Mouse (Mus musculus): ENCODE measurements at regions not wholly inside any gene's neighbourhood (a gene's known extent, or its start where the extent isn't known, plus 50 kb on each side); places are given as distances from the start of the nearest gene placed in this dataset.

DNA sequence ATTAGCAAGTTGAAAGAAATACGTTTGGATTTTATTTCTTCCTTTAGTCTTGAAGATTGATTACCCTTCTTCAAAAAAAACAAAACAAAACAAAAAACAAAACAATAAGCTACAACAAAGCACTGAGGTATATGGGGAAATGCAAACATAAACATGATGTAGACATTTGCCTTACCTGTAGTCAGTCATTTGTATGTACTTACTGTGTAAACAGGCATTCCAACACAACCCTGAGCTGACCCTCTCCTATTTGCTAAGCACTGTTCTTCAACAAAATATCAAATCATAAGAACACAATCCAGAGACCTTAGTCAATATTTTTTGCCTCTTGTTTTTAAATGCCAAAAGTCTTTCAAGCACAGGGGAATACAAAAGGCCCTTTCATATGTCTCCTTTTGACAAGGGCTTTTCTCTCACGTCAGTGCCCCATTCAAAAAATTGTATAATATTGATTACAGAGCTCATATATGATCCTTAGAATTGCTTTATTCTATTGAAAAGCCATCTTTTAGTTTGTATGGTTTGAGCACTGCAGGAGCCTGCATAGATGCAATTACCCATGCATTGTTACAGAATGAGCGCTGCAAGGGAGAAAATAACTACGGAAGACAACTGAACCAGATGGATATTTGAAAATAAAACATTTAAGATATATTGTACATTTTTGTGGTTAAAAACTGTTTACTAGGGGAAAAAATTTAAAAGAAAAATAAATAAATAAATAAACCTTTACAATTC is 326.2 kb downstream of the Csnka2ip start:
- Histone ChIP-seq H3K4me1 (no peaks in the 10 kb centered on the region), H3K9me3 (no peaks in the 10 kb centered on the region), H3K36me3 (no peaks in the 10 kb centered on the region), H3K4me2 (no peak overlapping the region), H3K27me3 (no peaks in the 10 kb centered on the region), H3K9ac (no peak overlapping the region), H3K4me3 (no peak overlapping the region), H3K27ac (no peak overlapping the region)
- ATAC-seq (ENCODE audit: borderline replicate concordance, extremely low read depth, low FRiP score, low TSS enrichment), result no peak
- WGBS, result 78% methylated on average over 4 of the region's 4 CpGs

DNA sequence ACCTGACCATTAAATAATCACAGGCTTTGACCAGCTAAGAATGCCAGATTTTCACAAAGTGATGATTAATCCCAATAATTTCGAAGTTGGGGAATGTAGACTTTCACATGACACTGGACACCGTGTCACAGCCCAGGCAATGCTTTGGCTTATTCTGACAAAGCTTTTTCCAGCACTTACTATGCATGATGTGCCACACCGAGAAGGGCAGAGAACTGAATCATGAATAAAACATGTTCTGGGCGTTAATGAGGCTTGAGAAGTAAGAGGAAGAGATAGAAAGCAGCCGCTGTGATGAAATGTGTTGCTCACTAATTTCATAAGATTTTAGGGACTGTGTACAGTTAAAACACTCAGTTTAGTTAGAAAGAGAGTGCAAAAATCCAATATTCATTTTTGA is 326.8 kb downstream of the Csnka2ip start:
- WGBS, result 72% methylated on average over 5 of the region's 5 CpGs
- Histone ChIP-seq H3K9me3 (no peaks in the 10 kb centered on the region), H3K9ac (no peak overlapping the region), H3K4me3 (no peak overlapping the region), H3K36me3 (no peaks in the 10 kb centered on the region), H3K4me2 (no peak overlapping the region), H3K27ac (no peak overlapping the region), H3K4me1 (no peaks in the 10 kb centered on the region), H3K27me3 (no peaks in the 10 kb centered on the region)
- ATAC-seq (ENCODE audit: borderline replicate concordance, extremely low read depth, low FRiP score, low TSS enrichment), result no peak

DNA sequence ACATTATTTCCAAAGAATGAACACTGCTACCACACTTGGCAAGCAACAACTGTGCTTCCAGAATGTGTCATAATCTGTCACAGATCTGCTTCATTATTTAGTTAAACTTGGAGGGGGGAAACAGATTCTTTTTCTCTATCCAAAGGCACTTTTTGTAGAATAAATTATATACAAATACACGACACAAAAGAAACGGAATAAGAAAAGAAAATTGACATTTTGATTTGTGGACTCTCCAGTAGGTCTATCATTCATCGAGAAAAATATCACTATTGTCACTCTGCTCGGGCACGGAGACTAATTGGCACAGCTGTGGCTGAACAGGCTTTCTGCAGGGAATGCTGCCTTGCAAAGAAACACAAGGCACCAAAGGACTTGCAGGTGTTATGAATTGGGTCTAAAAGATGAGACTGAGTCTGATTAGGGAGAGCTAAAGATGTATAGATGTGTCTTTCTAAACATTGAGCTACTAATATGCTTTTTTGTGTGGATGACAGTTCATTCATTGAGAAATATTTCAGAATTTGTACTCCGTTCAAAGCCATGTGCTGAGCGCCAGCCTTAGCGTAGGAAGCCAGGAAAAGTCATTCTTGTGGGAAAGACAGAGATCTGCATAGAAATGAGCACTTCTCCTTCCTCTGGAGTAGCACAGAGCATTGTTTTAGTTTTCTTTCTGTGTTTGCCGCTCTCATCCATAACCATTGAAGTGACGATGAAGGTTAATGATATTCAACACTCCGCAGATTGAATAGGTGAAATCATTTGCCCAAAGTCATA is 337.1 kb downstream of the Csnka2ip start:
- no peak overlapping the region for H3K27ac ChIP-seq
- no peaks in the 10 kb centered on the region for H3K4me1 ChIP-seq
- H3K36me3 ChIP-seq, result no peaks in the 10 kb centered on the region
- H3K9ac ChIP-seq, result no peak overlapping the region
- ATAC-seq (ENCODE audit: borderline replicate concordance, extremely low read depth, low FRiP score, low TSS enrichment), result no peak
- H3K27me3 ChIP-seq, result no peaks in the 10 kb centered on the region
- 72% methylated on average over 11 of the region's 11 CpGs for WGBS
- H3K9me3 ChIP-seq, result no peaks in the 10 kb centered on the region
- no peak overlapping the region for H3K4me3 ChIP-seq
- no peak overlapping the region for H3K4me2 ChIP-seq

DNA sequence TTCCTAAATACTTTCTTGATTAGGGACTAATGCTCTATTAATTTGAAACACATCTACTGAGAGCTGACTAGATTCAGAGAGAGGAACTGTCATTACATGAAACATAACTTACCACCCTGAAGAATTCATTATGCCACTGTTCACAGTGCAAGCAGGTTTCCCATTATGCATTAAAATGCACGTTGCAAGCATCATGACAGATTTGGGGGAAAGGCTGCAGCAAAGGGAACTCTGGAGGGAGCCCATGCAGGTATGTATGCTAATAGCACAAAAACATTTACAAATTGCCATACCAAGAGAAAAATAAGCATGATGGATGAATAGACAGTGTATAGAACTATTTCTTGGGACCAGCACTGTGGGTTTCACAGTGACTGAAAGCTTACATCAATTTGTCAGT is 351.1 kb downstream of the Csnka2ip start:
- Histone ChIP-seq H3K27ac (no peak overlapping the region), H3K27me3 (no peaks in the 10 kb centered on the region), H3K4me1 (no peaks in the 10 kb centered on the region), H3K4me2 (no peak overlapping the region), H3K9me3 (no peaks in the 10 kb centered on the region), H3K9ac (no peak overlapping the region), H3K4me3 (no peak overlapping the region), H3K36me3 (no peaks in the 10 kb centered on the region)
- 61% methylated on average over 1 of the region's 1 CpGs for WGBS
- ATAC-seq (ENCODE audit: borderline replicate concordance, extremely low read depth, low FRiP score, low TSS enrichment), result no peak

DNA sequence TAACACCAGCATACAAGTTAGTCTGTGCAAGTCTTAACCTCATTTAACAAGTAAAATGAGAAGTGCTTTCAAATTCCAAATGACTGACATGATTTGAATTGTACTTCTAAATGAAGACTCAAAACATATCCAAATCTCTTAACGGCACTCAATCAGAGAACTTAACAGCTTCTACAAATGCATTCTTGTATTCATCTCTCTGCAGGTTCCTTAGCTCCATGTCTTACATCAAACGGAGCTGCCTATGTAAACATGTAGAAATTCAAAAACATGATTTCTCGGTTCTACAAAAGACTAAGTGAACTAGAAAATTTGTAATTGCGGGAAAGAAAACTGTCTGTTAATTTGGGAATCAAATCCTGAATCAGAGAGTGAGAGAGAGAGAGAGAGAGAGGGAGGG is 353.5 kb downstream of the Csnka2ip start:
- no peak overlapping the region for H3K4me3 ChIP-seq
- H3K36me3 ChIP-seq, result no peaks in the 10 kb centered on the region
- no peak for ATAC-seq (ENCODE audit: borderline replicate concordance, extremely low read depth, low FRiP score, low TSS enrichment)
- no peak overlapping the region for H3K27ac ChIP-seq
- no peaks in the 10 kb centered on the region for H3K4me1 ChIP-seq
- H3K9ac ChIP-seq, result no peak overlapping the region
- no peaks in the 10 kb centered on the region for H3K27me3 ChIP-seq
- H3K9me3 ChIP-seq, result no peaks in the 10 kb centered on the region
- whole genome bisulfite sequencing, result 56% methylated on average over 4 of the region's 4 CpGs
- no peak overlapping the region for H3K4me2 ChIP-seq

DNA sequence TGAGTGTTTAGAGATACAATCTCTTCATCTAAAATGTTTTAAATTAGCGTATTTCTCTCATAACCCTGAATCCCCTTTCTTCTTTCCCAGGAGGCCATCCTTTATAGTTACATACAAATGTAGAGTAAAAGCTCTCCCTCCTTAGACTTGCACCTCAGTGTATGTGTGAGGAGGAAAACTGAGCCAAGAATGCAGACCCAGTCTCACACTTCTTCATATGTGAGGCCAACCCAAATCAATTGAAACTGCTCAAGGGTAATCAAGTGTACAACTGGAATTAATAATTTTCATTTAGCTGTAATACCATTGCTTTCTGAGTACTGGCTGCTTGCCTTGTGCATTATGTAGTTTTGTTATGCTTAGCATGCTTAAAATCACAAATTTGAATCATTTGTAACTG is 356.3 kb downstream of the Csnka2ip start:
- Histone ChIP-seq H3K36me3 (no peaks in the 10 kb centered on the region), H3K4me3 (no peak overlapping the region), H3K27me3 (no peaks in the 10 kb centered on the region), H3K4me1 (no peaks in the 10 kb centered on the region), H3K9me3 (no peaks in the 10 kb centered on the region), H3K9ac (no peak overlapping the region), H3K27ac (no peak overlapping the region), H3K4me2 (no peak overlapping the region)
- no peak for ATAC-seq (ENCODE audit: borderline replicate concordance, extremely low read depth, low FRiP score, low TSS enrichment)
- 76% methylated on average over 1 of the region's 1 CpGs for WGBS

DNA sequence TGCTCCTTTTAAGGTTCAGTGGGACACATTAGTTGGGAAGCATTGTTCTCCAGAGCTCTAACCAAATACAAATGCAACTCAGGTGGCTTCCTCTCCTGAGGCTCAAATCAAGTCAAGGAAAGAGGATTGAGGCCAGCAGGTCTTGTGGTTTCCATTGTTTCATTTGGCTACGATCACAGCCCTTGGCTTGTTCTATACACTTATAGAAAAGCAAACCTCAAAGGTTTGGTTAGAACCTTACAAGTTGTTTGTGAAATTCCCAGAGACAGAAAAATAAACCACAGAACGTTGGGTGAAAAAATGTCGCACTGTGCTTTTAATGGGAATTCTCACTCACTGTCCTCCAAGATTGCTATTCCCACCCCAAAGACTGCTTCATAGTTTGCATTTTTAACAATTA is 360.4 kb upstream of the Epha3 start:
- ATAC-seq (ENCODE audit: borderline replicate concordance, extremely low read depth, low FRiP score, low TSS enrichment), result no peak
- H3K4me3 ChIP-seq, result no peak overlapping the region
- H3K27me3 ChIP-seq, result no peaks in the 10 kb centered on the region
- no peak overlapping the region for H3K4me2 ChIP-seq
- H3K27ac ChIP-seq, result no peak overlapping the region
- H3K4me1 ChIP-seq, result no peaks in the 10 kb centered on the region
- no peak overlapping the region for H3K9ac ChIP-seq
- H3K9me3 ChIP-seq, result no peaks in the 10 kb centered on the region
- WGBS, result 80% methylated on average over 3 of the region's 3 CpGs
- no peaks in the 10 kb centered on the region for H3K36me3 ChIP-seq

DNA sequence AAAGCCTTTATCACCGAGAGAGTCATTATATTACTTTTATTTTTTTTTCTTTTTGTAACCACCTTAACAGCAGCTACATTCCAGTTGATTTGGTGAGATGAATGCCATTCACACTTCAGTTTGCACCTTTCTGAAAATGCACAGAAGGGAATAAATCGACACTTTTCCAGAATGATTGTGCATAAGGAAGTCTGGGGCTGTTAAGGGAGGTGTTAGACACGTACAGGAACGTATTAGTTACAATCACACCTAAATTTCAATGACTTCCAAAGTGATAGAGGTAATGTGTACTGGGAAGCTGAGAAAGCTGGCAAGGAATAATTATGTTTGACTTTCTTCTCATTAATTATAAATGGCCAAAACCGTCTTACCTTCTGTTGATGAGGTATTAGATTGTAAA is 352.7 kb upstream of the Epha3 start:
- no peak overlapping the region for H3K27ac ChIP-seq
- no peak for ATAC-seq (ENCODE audit: borderline replicate concordance, extremely low read depth, low FRiP score, low TSS enrichment)
- no peaks in the 10 kb centered on the region for H3K4me1 ChIP-seq
- no peak overlapping the region for H3K9ac ChIP-seq
- H3K9me3 ChIP-seq, result no peaks in the 10 kb centered on the region
- no peaks in the 10 kb centered on the region for H3K36me3 ChIP-seq
- WGBS, result 65% methylated on average over 5 of the region's 5 CpGs
- no peaks in the 10 kb centered on the region for H3K27me3 ChIP-seq
- H3K4me2 ChIP-seq, result no peak overlapping the region
- no peak overlapping the region for H3K4me3 ChIP-seq

DNA sequence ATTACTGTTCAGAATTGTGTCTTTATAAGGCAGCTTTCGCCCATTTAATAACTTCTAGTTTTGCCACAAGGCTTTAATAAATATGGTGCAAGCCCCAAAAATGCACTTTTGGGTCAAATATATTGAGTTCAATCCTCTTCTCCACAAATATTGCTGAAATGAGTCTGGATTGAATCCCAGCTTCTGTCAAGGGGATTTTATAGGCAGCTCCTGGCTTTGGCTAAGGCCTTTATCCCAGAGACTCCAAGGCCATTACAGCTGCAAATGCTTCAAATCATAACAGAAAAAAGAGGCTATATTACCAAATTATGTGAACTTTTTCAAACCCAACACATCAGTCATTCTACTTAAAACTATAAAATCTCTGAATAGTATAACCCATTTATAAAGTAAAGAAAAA is 347.9 kb upstream of the Epha3 start:
- 61% methylated on average over 1 of the region's 1 CpGs for WGBS
- peak; percentile 49; the same call in 1 of the 2 replicates for ATAC-seq (ENCODE audit: borderline replicate concordance, extremely low read depth, low FRiP score, low TSS enrichment)
- no peaks in the 10 kb centered on the region for H3K36me3 ChIP-seq

DNA sequence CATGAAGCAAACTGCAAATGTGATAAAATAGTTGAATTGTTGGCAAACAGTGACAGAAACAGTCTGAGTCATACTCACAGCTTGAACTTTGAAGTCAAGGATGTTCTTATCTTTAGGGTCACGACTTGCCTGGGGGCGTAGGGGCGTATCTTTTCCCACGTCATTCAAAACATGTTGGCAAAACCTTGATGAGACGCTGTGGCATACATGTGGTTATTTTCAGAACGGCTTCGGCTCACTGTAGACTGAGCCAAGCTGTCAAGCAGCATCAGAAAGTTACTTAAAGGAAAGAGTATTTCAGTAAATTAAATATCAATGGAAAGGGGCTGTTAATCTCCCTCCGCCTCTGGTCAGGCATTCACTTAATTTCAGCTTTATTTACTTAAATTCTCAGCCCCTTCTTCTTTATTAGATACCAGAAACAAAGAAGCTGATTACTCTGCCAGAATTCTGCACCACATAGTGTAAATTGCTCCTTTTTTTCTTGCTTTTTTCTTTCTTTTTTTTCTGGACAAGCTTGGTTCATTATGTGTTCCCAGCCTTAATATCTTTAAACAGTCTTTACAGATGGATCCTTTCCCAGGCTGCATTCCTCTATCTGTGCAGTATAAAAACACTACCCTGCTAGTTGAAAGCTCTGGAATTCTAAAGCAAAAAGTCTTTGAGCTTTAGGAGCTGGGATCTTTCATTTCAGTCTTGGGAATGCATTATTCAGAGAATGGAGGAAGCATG is 302.9 kb upstream of the Epha3 start:
- Histone ChIP-seq H3K9me3 (no peaks in the 10 kb centered on the region), H3K36me3 (no peaks in the 10 kb centered on the region), H3K27me3 (no peaks in the 10 kb centered on the region), H3K9ac (no peak overlapping the region), H3K4me1 (no peaks in the 10 kb centered on the region), H3K4me2 (no peak overlapping the region; the same call in 1 of the 2 replicates), H3K4me3 (no peak overlapping the region), H3K27ac (no peak overlapping the region)
- no peak for ATAC-seq (ENCODE audit: borderline replicate concordance, extremely low read depth, low FRiP score, low TSS enrichment)
- WGBS, result 20% methylated on average over 8 of the region's 8 CpGs

More for the DNA sequence above, 347.9 kb upstream of the Epha3 start:
- Histone ChIP-seq H3K4me1 (no peaks in the 10 kb centered on the region), H3K27me3 (no peaks in the 10 kb centered on the region), H3K4me2 (no peak overlapping the region), H3K9ac (no peak overlapping the region), H3K4me3 (no peak overlapping the region), H3K9me3 (no peaks in the 10 kb centered on the region), H3K27ac (no peak overlapping the region)

DNA sequence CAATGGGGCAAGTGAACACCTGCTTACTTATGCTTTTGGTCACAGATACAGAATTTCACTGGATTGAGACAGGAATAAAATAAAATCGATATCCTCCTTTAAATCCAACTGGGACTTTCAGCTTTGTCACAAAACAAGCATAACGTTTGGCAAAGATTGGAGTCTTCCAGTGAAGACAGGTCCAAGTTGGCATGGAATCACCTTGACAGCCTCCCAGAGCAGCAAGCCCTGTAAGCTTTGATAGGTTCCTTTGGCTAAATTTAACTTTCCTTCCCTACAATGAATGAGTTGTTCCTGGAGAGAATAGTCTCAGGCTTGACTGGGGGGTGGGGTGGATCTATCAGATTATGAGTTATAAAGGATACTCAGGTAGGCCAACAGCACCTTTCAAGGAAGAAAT is 302.1 kb upstream of the Epha3 start:
- Histone ChIP-seq H3K9me3 (no peaks in the 10 kb centered on the region), H3K9ac (no peak overlapping the region), H3K4me1 (no peaks in the 10 kb centered on the region), H3K4me2 (no peak overlapping the region), H3K4me3 (no peak overlapping the region), H3K27me3 (no peaks in the 10 kb centered on the region), H3K36me3 (no peaks in the 10 kb centered on the region), H3K27ac (no peak overlapping the region)
- ATAC-seq (ENCODE audit: borderline replicate concordance, extremely low read depth, low FRiP score, low TSS enrichment), result no peak
- WGBS, result 76% methylated on average over 2 of the region's 2 CpGs

All from lung, embryonic 15.5 days (tissue).